Mouse (Mus musculus) limb, embryonic 11.5 days (tissue): ENCODE data around the gene Tcp11l1. TPM values are rescaled to one million over a fixed set of nuclear protein-coding genes. Genes with fewer than 3 reads are reported as not detected.

Experiments used
- ATAC-seq: fragments of 200-750 bp; cut with Nextera tagmentation; 2 replicates; pipeline ENCODE4 v1.8.0; 2017; ENCODE audit warnings: low read depth; ENCODE audit not compliant: insufficient number of reproducible peaks, low FRiP score, low TSS enrichment
- DNase-seq: peaks from one replicate; pipeline ENCODE4 v3.0.0-alpha.2; 2015; ENCODE audit warnings: low spot score
- H3K27ac ChIP-seq: fragments of 300-500 bp; sonication (generic); replicated peaks from 2 replicates; pipeline ENCODE4 v1.5.1; 2014; ENCODE audit warnings: low read depth, mild to moderate bottlenecking, low read length
- H3K27me3 ChIP-seq: fragments of 300-500 bp; sonication (generic); 2 replicates; pipeline ENCODE4 v1.6.1; 2014; ENCODE audit warnings: mild to moderate bottlenecking, low read length, mixed read lengths; ENCODE audit not compliant: control insufficient read depth, insufficient read depth
- H3K36me3 ChIP-seq: fragments of 300-500 bp; sonication (generic); 2 replicates; pipeline ENCODE4 v1.6.1; 2014; ENCODE audit warnings: mild to moderate bottlenecking, low read length, moderate library complexity, mixed read lengths; ENCODE audit not compliant: control insufficient read depth, insufficient read depth
- H3K4me1 ChIP-seq: fragments of 300-500 bp; sonication (generic); 2 replicates; pipeline ENCODE4 v1.6.1; 2014; ENCODE audit warnings: low read length, mixed read lengths; ENCODE audit not compliant: control insufficient read depth, insufficient read depth
- H3K4me2 ChIP-seq: fragments of 300-500 bp; sonication (generic); 2 replicates; pipeline ENCODE4 v1.6.1; 2014; ENCODE audit warnings: low read depth, mild to moderate bottlenecking, moderate library complexity; ENCODE audit not compliant: severe bottlenecking
- H3K4me3 ChIP-seq: fragments of 300-500 bp; sonication (generic); 2 replicates; pipeline ENCODE4 v1.5.1; 2014; ENCODE audit warnings: low read depth, low read length
- H3K9ac ChIP-seq: fragments of 300-500 bp; sonication (generic); 2 replicates; pipeline ENCODE4 v1.6.1; 2014; ENCODE audit warnings: mild to moderate bottlenecking, low read length
- H3K9me3 ChIP-seq: fragments of 300-500 bp; sonication (generic); 2 replicates; pipeline ENCODE4 v1.6.1; 2016; ENCODE audit warnings: low read length; ENCODE audit not compliant: control insufficient read depth
- WGBS: fragments of 180-500 bp; shearing (Covaris S2); extraction: QIAGEN DNeasy Blood & Tissue Kit; methylation state at CpG from one replicate; pipeline ENCODE4 v1.1.7; 2014; 5-methylcytosine and 5-hydroxymethylcytosine counted together
- polyA plus RNA-seq: library from polyadenylated mRNA; unstranded; fragments of >200 nt; fragmentation: Nextera tagmentation; extraction: Ambion mirVana; gene quantifications from 2 replicates; pipeline ENCODE4 v1.2.1, GENCODE M21; 2014

Gene Tcp11l1
- polyA plus RNA-seq, 1 experiment from 2014 or later: 63.2 TPM

DNA sequence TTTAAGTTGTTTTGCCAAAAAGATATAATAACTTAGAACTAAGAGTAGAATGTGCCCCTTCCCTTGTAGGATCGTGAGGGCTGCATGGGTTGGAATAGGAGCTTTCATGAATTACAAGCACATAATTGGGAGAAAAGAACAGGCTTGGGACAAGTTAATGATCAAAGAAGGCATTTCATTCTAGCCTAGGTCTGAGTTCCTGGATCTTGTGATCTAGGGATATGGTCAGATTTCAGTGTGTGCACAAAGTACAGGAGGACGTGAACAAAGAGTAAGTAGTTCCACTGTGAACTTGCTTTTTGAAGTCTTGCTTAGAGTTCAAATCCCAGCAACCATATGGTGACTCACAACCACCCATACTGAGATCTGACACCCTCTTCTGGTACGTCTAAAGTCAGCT is 34.6 kb downstream of the Tcp11l1 start:
- WGBS: 78% methylated on average over 3 of the region's 3 CpGs
- Histone ChIP-seq H3K4me2 (no peak overlapping the region), H3K4me1 (no peaks in the 10 kb centered on the region), H3K36me3 (no peaks in the 10 kb centered on the region), H3K9me3 (no peaks in the 10 kb centered on the region), H3K4me3 (no peak overlapping the region), H3K9ac (no peak overlapping the region), H3K27ac (no peak overlapping the region), H3K27me3 (no peaks in the 10 kb centered on the region)
- no peak for DNase-seq
- no peak for ATAC-seq

- H3K4me2 ChIP-seq: no peak overlapping the region
- DNase-seq (no peak), ATAC-seq (no peak)
- H3K4me1 ChIP-seq: no peaks in the 10 kb centered on the region
- no peaks in the 10 kb centered on the region for H3K27me3 ChIP-seq
- peaks cover 2% of the 10 kb centered on the region; the same call in 1 of the 2 replicates for H3K36me3 ChIP-seq
- no peak overlapping the region for H3K27ac ChIP-seq
- H3K9me3 ChIP-seq: no peaks in the 10 kb centered on the region
- H3K9ac ChIP-seq: no peak overlapping the region
- H3K4me3 ChIP-seq: no peak overlapping the region
These were observed 40.2 kb downstream of the Tcp11l1 start for GRCm38 (mm10) chr2:104671724-104672123.

GRCm38 (mm10) chr2:104669122-104669804 is 42.7 kb downstream of the Tcp11l1 start:
- Histone ChIP-seq H3K4me2 (no peak overlapping the region), H3K36me3 (peaks cover 11% of the 10 kb centered on the region; the same call in 1 of the 2 replicates), H3K27ac (no peak overlapping the region), H3K9ac (no peak overlapping the region), H3K4me1 (no peaks in the 10 kb centered on the region), H3K27me3 (no peaks in the 10 kb centered on the region), H3K9me3 (no peaks in the 10 kb centered on the region), H3K4me3 (no peak overlapping the region)
- no peak for ATAC-seq
- DNase-seq: no peak
- WGBS: 84% methylated on average over 6 of the region's 6 CpGs

DNA sequence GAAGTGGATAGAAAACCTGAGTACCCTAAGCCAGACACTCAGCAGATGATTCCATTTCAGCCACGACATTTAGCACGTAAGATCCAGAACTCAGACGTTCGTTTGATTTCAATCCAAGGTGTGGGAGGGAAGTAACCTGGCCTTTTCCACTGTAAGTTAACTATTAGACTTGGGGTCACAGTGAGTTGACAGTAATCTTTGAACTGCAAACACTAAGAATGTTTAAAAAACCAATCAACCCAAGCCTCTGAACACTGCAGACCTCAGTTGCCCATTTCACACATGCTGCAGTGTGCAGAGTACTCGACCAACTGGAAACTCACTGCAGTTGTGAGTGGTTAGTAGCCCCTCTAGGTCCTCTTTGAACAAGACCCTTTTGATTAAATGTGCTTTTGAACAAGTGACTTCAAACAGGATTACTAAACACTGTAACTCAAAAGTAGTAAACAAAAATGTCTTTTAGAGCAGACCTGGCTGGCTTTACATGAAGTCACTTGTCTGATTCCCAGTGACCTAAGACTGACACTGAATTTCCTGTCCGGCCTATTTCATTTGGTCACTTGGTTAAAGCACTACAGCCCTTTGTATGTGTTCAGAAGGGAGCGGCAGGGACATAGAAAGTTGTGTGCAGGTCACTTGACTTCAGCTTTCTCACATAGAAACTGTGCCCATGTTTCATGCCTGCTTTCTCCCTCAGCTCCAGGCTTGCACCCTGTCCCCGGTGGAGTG is 48.4 kb downstream of the Tcp11l1 start:
- H3K27ac ChIP-seq: no peak overlapping the region
- no peak for ATAC-seq
- H3K4me1 ChIP-seq: no peaks in the 10 kb centered on the region
- peaks cover 13% of the 10 kb centered on the region; the same call in 1 of the 2 replicates for H3K36me3 ChIP-seq
- no peak overlapping the region for H3K9ac ChIP-seq
- H3K4me2 ChIP-seq: no peak overlapping the region
- WGBS: 91% methylated on average over 8 of the region's 8 CpGs
- DNase-seq: no peak
- H3K27me3 ChIP-seq: no peaks in the 10 kb centered on the region
- no peak overlapping the region for H3K4me3 ChIP-seq
- H3K9me3 ChIP-seq: no peaks in the 10 kb centered on the region

GRCm38 (mm10) chr2:104658659-104659058 is 53.3 kb downstream of the Tcp11l1 start:
- Histone ChIP-seq H3K27me3 (no peaks in the 10 kb centered on the region), H3K9ac (no peak overlapping the region), H3K36me3 (peaks cover 11% of the 10 kb centered on the region; the same call in 1 of the 2 replicates), H3K9me3 (no peaks in the 10 kb centered on the region), H3K27ac (no peak overlapping the region), H3K4me2 (no peak overlapping the region), H3K4me1 (no peaks in the 10 kb centered on the region), H3K4me3 (no peak overlapping the region)
- no peak for ATAC-seq
- DNase-seq: no peak
- 93% methylated on average over 1 of the region's 1 CpGs for WGBS

DNA sequence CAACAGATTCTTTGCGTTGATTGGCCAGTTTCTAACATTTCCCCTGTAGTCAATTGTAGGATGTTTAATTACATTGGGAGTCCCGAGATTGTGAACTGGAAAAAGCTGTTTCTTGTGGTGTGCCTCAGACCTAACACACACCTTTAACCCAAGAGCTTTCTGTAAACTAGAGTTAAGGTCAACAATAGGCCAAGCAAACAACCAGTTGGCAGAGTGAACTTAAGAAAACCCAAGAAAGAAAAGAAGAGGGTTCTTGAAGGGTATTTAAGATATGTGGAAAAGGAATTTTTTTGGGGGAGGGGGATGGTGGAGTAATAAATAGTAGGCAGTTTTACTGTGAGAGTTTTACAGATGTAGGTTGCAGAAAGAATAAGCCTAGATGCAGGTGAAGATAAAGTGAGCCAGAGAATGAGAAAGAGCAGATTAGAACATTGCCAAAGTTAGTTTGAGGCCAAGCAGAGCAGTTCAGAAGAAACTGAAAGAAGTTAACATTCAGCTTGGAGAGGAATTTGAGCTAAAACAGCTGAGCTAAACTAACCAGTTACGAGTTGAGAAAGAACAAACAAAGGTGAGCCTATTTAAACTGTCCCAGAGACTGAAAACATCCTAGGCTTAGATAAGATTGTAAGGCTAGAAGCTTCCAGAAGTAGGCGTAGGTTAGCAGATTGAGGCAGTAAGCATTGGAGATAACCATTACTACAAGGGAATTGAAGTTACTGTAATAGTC is 95.8 kb downstream of the Tcp11l1 start:
- whole genome bisulfite sequencing: 96% methylated on average over 4 of the region's 4 CpGs
- Histone ChIP-seq H3K27me3 (no peaks in the 10 kb centered on the region), H3K4me1 (no peaks in the 10 kb centered on the region), H3K4me2 (no peak overlapping the region), H3K36me3 (no peaks in the 10 kb centered on the region), H3K9me3 (no peaks in the 10 kb centered on the region), H3K4me3 (no peak overlapping the region), H3K9ac (no peak overlapping the region), H3K27ac (no peak overlapping the region)
- no peak for DNase-seq
- ATAC-seq: no peak

DNA sequence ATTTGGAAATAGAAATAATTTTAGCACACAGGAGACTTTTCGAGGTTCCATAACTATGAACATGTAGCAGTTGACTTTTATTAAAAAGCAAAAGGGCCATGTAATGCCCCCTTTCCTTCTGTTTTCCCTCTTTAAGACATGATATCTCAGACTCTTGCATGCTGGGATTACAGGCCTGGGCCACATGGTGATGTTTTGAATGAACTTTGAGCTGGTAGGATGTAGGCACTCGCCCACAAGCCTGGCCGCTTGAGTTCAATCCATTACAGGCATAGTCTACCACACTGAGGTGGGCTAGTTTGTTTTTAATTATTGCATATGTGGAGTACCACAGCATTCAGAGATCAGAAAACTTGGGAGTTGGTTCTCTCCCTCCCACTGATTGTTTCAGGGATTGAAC is 97.2 kb downstream of the Tcp11l1 start:
- Histone ChIP-seq H3K4me3 (no peak overlapping the region), H3K27ac (no peak overlapping the region), H3K4me1 (no peaks in the 10 kb centered on the region), H3K27me3 (no peaks in the 10 kb centered on the region), H3K36me3 (no peaks in the 10 kb centered on the region), H3K9ac (no peak overlapping the region), H3K4me2 (no peak overlapping the region), H3K9me3 (no peaks in the 10 kb centered on the region)
- no peak for DNase-seq
- 95% methylated on average over 3 of the region's 3 CpGs for WGBS
- no peak for ATAC-seq
